Mouse (Mus musculus) left cerebral cortex, postnatal 25 days (tissue): Measurements from ENCODE around the gene Glod5. TPM values are rescaled to one million over a fixed set of nuclear protein-coding genes. Genes with fewer than 3 reads are reported as not detected.
"Not testable (repeated sequence)": the region's sequence is repeated elsewhere in the genome, so short reads cannot be mapped to it uniquely, and the experiment has no call there.

Experiments
- DNase-seq, 2 experiments: peaks; one replicate each; pipeline ENCODE4 v3.0.0; 2022; ENCODE audit warnings: low spot score in 2 of 2, mixed read lengths in 1 of 2
- intact Hi-C: fragments of 180-260 bp; cut with DNase I; formaldehyde crosslinking; loops from one replicate; pipeline ENCODE4 v1.15.1; 2025
- total RNA-seq, 2 experiments: library from RNA; stranded (reverse); gene quantifications; 2 replicates each; pipeline ENCODE4 v1.2.3; 2021

The Glod5 gene
- not detected for total RNA-seq

DNA sequence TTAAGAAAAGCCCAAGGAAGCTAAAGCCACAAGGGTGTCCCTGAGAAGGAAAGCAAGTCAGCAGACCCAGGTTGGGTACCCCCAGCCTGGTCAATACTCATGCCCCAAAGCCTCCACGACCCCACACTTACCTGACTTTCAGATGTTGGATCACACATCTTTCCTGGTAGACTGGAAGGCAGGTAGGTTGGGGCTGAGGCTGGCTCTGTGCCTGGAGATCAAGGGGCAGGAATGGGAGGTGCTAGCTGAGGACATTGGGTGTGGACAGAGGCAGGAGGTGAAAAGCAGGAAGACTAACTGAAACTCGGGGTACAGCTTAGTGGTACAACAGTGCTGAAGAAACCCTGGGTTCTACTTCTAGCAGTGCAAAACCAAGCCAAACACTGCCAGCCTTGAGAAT, at the start of gene Glod5:
Gene Glod5 (minus strand): TSS at position 207 of the 400 bp plus-strand sequence.
- no peak for DNase-seq
- intact Hi-C loops, result loop anchor here (5.0 kb wide), 2 partner anchors 56 to 106 kb away; no protein-coding TSS in a partner anchor

GRCm38 (mm10) chrX:8051044-8051781, 32.9 kb upstream of the Glod5 start:
- DNase-seq, intact Hi-C loops: not testable (repeated sequence)

GRCm38 (mm10) chrX:8033009-8033408, 14.7 kb upstream of the Glod5 start:
- intact Hi-C loops, result no loop called here
- no peak for DNase-seq

- no peak for DNase-seq
- intact Hi-C loops, result no loop called here
Observed at GRCm38 (mm10) chrX:8026811-8027210, 8.5 kb upstream of the Glod5 start.

DNA sequence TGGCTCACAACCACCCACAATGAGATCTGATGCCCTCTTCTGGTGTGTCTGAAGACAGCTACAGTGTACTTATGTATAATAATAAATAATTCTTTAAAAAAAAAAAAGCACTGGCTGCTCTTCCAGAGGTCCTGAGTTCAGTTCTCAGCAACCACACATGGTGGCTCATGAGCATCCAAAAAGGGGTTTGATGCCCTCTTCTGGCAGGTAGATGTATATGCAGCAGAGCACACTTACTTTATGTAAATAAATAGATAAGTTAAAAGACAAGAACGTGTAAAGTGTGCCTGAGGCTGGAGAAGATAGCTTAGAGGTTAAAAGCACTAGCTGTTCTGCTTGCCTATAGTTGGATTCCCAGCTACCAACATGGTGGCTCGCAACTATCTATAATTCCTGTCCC, 6.5 kb upstream of the Glod5 start:
- intact Hi-C loops, result no loop called here
- no peak for DNase-seq

- intact Hi-C loops, result no loop called here
- DNase-seq, result no peak
Observed at GRCm38 (mm10) chrX:8020111-8020778, 2.0 kb upstream of the Glod5 start.

DNA sequence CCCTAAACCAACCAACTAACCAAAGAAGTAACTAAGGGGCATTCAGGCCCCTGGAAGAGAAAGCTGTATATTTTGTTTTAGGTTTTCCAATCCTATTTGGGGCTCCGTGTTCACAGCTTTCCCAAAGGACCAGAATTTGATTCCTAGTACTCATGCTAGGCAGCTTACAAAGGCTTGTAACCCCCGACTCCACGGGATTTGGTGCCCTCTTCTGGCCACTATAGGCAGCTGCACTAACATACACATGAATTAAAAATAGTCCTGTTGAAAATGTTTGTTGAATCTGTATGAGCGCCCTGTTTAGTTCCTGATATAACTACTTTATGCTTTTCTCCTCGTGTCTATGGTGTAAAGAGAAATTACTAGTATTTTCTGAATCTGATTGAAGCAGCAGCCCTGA, 1.1 kb downstream of the Glod5 start:
- peak; percentile 2 to 18 for DNase-seq
- intact Hi-C loops, result loop anchor here (5.0 kb wide), 2 partner anchors 55 to 105 kb away; no protein-coding TSS in a partner anchor

- DNase-seq, result not testable (repeated sequence)
- intact Hi-C loops, result loop anchor here (5.0 kb wide), 2 partner anchors 53 to 103 kb away; no protein-coding TSS in a partner anchor
Observed at GRCm38 (mm10) chrX:8015675-8016074, 2.6 kb downstream of the Glod5 start.

GRCm38 (mm10) chrX:8013569-8014314, 4.5 kb downstream of the Glod5 start:
- intact Hi-C loops, result no loop called here
- no peak for DNase-seq

DNA sequence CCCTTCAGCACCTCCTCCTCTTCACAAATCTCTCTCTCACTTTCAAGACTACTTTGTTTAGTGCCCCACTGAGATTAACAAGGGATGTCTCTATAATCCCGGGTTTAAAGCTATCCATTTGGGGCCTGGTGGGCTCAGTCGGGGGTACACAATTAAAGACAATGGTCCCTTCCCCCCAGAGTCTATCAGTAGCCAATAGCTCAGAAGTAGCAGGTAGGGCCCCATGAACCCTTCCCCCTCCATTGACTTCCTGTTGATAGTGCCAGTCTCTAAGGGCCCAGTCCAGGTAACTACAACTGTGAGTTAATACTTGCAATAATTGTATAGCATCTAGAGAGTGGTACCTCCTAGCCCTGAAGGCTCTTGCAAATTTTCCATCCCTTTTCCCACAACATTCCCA, 5.1 kb downstream of the Glod5 start:
- DNase-seq, result no peak
- intact Hi-C loops, result no loop called here

DNA sequence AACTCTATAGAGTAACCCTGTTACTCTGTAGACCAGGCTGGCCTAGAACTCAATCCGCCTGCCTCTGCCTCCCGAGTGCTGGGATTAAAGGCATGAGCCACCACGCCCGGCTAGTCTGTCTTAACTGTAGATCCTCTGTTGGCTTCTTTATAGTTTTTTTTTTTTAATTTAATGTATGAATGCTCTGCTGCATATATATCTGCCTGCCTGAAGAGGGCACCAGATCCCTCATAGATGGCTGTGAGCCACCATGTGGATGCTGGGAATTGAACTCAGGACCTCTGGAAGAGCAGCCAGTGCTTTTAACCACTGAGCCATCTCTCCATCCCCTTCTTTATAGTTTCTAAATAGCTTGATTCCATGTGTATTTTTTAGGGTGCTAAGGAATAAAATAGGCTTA, 8.9 kb downstream of the Glod5 start:
- intact Hi-C loops, DNase-seq: not testable (repeated sequence)

- no peak for DNase-seq
- intact Hi-C loops, result no loop called here
Observed at GRCm38 (mm10) chrX:8008543-8008942, 9.7 kb downstream of the Glod5 start.

GRCm38 (mm10) chrX:8002971-8003370, 15.3 kb downstream of the Glod5 start:
- DNase-seq, result no peak
- intact Hi-C loops, result no loop called here

DNA sequence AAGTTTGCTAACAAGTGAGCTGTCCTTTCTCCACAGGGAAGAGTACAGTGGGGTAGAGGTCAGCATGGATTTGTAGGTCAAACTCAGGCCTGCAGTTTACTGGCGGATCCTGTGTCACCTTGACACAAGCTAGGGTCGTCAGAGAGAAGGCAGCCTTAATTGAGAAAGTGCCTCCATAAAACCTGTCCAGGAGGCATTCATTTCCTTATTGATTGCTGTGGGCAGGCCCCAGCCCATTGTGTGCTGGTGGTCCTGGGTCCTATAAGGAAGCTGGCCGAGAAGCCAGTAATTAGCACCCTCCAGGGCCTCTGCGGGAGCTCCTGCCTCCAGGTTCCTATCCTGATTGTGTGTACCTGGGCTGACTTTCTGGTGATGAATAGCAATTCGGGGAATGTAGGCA, 16.3 kb downstream of the Glod5 start:
- intact Hi-C loops, result no loop called here
- no peak for DNase-seq

DNA sequence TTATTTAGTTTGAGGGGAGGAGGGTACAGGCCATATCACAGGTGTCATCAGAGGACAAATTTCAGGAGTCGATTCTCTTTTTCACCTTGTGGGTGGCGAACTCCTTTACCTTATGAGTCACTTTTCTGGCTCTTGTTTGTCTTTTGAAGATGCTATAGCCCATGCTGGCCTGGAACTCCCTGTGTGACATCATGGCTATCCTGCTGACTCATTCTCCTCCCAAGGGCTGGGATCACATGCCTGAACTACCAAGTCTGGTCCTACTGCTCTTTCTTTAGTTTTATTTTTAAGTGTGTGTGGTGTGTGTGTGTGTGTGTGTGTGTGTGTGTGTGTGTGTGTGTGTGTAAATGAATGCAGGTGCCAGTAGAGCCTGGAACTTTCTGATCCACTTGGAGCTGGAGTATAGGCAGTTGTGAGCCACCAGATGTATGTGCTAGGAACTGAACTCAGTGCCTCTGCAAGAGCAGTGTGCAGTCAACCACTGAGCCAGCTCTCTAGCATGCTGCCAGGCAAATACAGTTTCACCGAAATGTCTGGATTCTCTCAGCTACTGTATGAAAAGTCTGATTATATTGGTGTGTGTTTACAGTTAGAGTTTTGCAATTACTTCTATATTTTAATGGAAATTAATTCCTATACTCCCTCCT, 17.6 kb downstream of the Glod5 start:
- intact Hi-C loops, result no loop called here
- peak in 1 of 2 experiments; percentile 1 for DNase-seq

DNA sequence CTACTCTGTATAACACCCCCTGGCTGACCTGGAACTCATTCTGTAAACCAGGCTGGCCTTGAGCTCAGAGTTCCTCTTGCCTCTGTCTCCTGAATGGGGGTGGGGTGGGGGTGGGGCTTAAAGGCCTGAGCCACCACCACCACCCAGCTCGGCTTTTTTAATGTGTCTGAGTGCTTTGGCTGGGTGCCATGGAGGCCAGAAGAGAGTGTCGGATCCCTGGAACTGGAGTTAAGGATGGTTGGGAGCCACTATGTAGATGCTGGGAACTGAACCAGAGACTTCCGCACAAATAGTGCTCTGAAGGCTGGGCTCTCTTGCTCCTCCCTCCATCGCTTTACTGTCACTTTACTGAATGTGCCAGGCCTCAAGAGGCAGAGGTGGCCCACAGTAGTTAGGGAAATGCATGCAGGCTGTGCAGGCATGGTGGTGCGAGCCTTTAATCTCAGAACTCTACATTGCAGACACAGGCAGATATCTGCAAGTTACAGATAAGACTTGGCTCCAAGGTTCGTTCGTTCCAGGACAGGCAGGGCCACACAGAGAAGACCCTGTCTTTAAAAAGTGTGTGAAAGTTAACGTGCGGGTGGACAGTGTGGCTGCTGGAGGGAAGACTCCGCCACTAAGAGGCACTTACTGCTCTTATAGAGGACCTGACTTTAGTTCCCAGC, 25.1 kb downstream of the Glod5 start:
- intact Hi-C loops, result no loop called here
- no peak for DNase-seq

- intact Hi-C loops, result no loop called here
- no peak for DNase-seq
Observed at GRCm38 (mm10) chrX:7992379-7993067, 25.8 kb downstream of the Glod5 start.

GRCm38 (mm10) chrX:7981368-7981767, 36.9 kb downstream of the Glod5 start:
- intact Hi-C loops, result no loop called here
- DNase-seq, result no peak

- no peak for DNase-seq
- intact Hi-C loops, result no loop called here
Observed at GRCm38 (mm10) chrX:7977892-7978291, 40.4 kb downstream of the Glod5 start, which contains the start of gene Gata1. Gata1 (minus strand) TSS chrX:7978071.
